Mouse (Mus musculus) embryo, embryonic 9.5 days (tissue): Measurements from ENCODE around the gene Lypd3.
A peak's percentile ranks its signal among the peaks of the same experiment; 100 is the strongest.
"Not testable (repeated sequence)": the region's sequence is repeated elsewhere in the genome, so short reads cannot be mapped to it uniquely, and the experiment has no call there.

ENCODE experiments used
- DNase-seq: peaks from one replicate; pipeline ENCODE4 v3.0.0-alpha.2; 2017; ENCODE audit errors: extremely low spot score

The Lypd3 gene

DNA sequence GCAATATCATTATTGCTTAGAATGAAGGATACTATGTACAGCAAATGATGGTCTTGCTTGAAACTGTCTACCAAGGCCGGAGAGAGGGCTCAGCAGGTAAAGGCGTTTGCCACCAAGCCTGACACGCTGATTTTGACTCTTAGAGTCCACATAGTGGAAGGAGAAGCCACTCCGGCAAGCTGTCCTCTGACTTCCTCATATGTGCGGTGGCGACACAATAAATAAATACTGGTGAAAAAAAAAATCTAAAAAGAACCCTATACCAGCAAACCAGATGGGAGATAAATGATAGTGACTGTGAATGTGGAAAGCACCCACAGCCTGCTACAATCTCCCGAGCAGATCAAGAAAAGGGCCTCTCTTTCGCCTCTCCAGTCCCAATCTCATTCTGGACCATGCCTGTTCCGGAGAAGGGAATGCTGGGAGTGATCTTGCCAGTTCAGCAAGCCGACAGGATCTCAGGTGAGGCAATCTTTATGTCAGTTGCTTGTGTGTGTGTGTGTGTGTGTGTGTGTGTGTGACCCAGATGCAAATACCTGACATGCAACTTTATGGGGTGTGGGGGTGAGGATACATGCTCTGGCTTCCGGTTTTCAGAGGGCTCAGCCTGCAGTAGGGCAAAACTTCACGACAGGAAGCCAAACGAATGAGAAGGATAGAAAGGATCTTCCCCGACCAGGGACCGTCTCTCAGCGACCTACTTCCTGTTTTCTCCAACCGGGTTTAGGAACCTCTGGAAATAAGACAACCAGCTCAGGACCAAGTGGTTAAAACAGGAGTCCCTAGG is 25.0 kb downstream of the Lypd3 start:
- no peak for DNase-seq

GRCm38 (mm10) chr7:24662575-24662974 is 26.2 kb downstream of the Lypd3 start:
- DNase-seq, result peak; percentile 73

GRCm38 (mm10) chr7:24664301-24664700 is 28.0 kb downstream of the Lypd3 start:
- no peak for DNase-seq

GRCm38 (mm10) chr7:24664959-24665358 is 28.6 kb downstream of the Lypd3 start:
- no peak for DNase-seq

- no peak for DNase-seq
Measured at GRCm38 (mm10) chr7:24671944-24672439, 35.6 kb downstream of the Lypd3 start.

DNA sequence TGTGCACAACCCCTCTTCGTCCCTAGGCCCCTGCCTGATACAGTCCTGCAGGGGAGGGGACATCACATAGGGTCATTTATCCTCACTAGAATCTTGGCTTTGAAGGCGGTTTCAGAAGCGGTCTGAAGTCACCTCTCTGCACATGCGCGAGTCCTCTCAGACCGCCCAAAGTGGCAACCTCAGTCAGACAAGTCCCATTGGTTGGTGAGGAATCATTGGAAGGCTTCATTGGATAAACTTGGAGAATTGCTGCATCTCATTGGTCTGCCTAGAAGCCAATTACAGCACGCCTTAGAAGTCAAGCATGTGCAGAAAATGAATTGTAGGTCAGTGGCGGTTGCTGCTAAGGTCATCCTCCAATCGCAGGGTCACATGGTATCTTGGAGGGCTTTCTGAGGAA is 40.2 kb downstream of the Lypd3 start, which contains the start of gene Tex101:
Gene Tex101, minus strand, starts transcription at position 101 of the 400 bp plus-strand sequence.
- DNase-seq, result no peak

GRCm38 (mm10) chr7:24684121-24684520 is 47.8 kb downstream of the Lypd3 start:
- DNase-seq, result not testable (repeated sequence)

DNA sequence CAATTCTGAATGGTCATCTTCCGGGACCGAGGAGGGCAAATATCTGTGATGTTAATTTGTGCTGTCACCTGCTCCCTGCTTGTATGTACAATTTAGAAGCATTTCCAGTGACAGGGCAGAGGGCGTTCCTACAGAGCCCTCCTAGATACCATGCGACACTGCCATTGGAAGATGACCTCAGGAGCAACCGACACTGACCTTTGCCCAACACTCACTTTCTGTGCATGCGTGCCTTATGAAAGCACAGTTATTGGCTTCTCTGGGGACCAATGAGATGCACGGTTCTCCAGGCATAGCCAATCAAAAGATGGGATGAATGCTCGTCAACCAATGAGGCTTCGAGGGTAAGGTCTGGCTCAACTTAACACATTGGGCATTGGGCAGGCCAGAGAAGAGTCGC is 51.2 kb downstream of the Lypd3 start:
- not testable (repeated sequence) for DNase-seq
